Mouse (Mus musculus) limb, embryonic 13.5 days (tissue): Measurements from ENCODE around the gene Apba1. TPM values are rescaled to one million over a fixed set of nuclear protein-coding genes. Genes with fewer than 3 reads are reported as not detected.

Experiments
- ATAC-seq: fragments of 200-750 bp; cut with Nextera tagmentation; 2 replicates; pipeline ENCODE4 v1.8.0; 2017; ENCODE audit warnings: low read depth, moderate number of reproducible peaks, moderate TSS enrichment; ENCODE audit not compliant: low FRiP score
- H3K27ac ChIP-seq: fragments of 300-500 bp; sonication (generic); 2 replicates; pipeline ENCODE4 v1.5.1; 2015; ENCODE audit warnings: inconsistent platforms, mild to moderate bottlenecking, moderate library complexity
- H3K27me3 ChIP-seq: fragments of 300-500 bp; sonication (generic); 2 replicates; pipeline ENCODE4 v1.6.1; 2015; ENCODE audit warnings: mild to moderate bottlenecking, inconsistent platforms
- H3K36me3 ChIP-seq: fragments of 300-500 bp; sonication (generic); 2 replicates; pipeline ENCODE4 v1.6.1; 2015; ENCODE audit warnings: inconsistent platforms, mild to moderate bottlenecking, moderate library complexity
- H3K4me1 ChIP-seq: fragments of 300-500 bp; sonication (generic); 2 replicates; pipeline ENCODE4 v1.6.1; 2015; ENCODE audit warnings: inconsistent platforms
- H3K4me2 ChIP-seq: fragments of 300-500 bp; sonication (generic); replicated peaks from 2 replicates; pipeline ENCODE4 v1.6.1; 2015; ENCODE audit warnings: inconsistent platforms, mild to moderate bottlenecking, moderate library complexity
- H3K4me3 ChIP-seq: fragments of 300-500 bp; sonication (generic); 2 replicates; pipeline ENCODE4 v1.5.1; 2015; ENCODE audit warnings: moderate library complexity, mild to moderate bottlenecking, inconsistent platforms
- H3K9ac ChIP-seq: fragments of 300-500 bp; sonication (generic); 2 replicates; pipeline ENCODE4 v1.6.1; 2015; ENCODE audit warnings: mild to moderate bottlenecking, inconsistent platforms
- H3K9me3 ChIP-seq: fragments of 300-500 bp; sonication (generic); 2 replicates; pipeline ENCODE4 v1.6.1; 2016; ENCODE audit warnings: inconsistent platforms
- WGBS: fragments of 180-500 bp; shearing (Covaris S2); methylation state at CpG from one replicate; pipeline ENCODE4 v1.1.7; 2015; 5-methylcytosine and 5-hydroxymethylcytosine counted together
- polyA plus RNA-seq: library from polyadenylated mRNA; unstranded; fragments of >200 nt; fragmentation: Nextera tagmentation; extraction: Ambion mirVana; gene quantifications from 2 replicates; pipeline ENCODE4 v1.2.1, GENCODE M21; 2015

Apba1 gene
- polyA plus RNA-seq, 1 experiment from 2014 or later = 0.38 TPM

DNA sequence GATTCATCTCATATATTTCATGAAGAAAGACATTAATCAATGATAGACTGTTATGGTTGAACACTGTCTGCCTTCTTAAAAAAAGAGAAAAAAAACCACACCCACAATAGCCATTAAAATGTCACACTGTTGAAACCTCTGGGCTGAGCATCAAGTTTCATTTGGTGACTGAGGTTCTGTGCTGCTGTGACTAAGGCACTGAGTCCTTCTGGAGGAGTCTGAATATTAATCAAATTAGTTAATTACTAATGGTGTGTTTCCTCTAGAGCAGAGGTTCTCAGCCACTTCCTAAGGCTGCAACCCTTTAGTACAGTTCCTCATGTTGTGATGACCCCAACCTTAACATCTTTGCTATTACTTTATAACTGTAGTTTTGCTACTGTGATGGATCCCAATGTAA lies 20.4 kb downstream of the Apba1 start:
- Histone ChIP-seq H3K4me2 (no peak overlapping the region), H3K27me3 (no peaks in the 10 kb centered on the region), H3K9me3 (no peaks in the 10 kb centered on the region), H3K9ac (no peak overlapping the region), H3K4me3 (no peak overlapping the region), H3K4me1 (peaks cover 4% of the 10 kb centered on the region; the same call in 1 of the 2 replicates), H3K36me3 (no peaks in the 10 kb centered on the region), H3K27ac (no peak overlapping the region)
- ATAC-seq = no peak

DNA sequence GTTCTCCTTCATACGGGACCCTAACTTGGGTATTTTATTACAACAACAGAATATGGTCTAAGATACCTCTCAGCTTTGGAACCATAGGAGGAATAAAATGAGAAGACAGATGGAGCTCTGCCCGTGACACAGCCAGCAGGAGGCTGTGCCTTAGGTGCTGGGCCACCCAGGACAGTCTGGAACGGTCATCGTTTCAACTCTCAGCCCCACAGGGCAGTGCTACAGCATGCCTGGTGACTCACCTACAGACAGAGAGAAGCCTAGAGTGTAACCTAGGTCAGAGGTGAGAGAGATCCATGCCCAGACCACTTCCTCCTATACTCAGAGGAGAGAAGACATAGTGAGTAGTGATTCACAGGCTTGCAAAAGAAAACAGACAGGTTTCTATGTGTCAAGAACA lies 21.4 kb downstream of the Apba1 start:
- H3K4me3 ChIP-seq = no peak overlapping the region
- H3K4me2 ChIP-seq = no peak overlapping the region
- WGBS = 85% methylated on average over 4 of the region's 4 CpGs
- H3K9me3 ChIP-seq = no peaks in the 10 kb centered on the region
- H3K9ac ChIP-seq = no peak overlapping the region
- peaks cover 4% of the 10 kb centered on the region; the same call in 1 of the 2 replicates for H3K4me1 ChIP-seq
- no peaks in the 10 kb centered on the region for H3K36me3 ChIP-seq
- no peaks in the 10 kb centered on the region for H3K27me3 ChIP-seq
- no peak for ATAC-seq
- no peak overlapping the region for H3K27ac ChIP-seq

DNA sequence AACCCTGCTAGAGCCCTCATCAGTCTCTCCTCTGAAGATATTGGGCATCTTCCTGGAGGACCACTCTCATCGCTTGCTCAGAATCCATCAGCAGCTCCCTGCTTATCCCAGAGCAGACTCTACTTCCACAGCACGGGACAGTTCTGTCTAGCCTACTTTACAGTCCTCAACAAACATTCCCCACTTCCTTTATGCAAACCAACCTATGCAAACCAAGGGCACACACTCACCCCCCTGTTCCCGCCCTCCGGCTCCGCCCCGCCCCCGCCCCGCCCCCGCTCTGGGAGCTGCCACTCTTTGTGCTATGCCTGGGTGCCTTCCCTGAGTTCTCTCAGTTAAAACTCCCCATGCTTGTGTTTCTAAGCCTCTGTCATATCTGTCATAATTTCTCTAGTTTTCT lies 23.3 kb downstream of the Apba1 start:
- Histone ChIP-seq H3K9ac (no peak overlapping the region), H3K9me3 (no peaks in the 10 kb centered on the region), H3K36me3 (no peaks in the 10 kb centered on the region), H3K4me2 (peak overlapping the region; percentile 44), H3K27ac (no peak overlapping the region), H3K4me1 (peaks cover 4% of the 10 kb centered on the region; the same call in 1 of the 2 replicates), H3K27me3 (no peaks in the 10 kb centered on the region), H3K4me3 (no peak overlapping the region)
- 8% methylated on average over 9 of the region's 9 CpGs for WGBS
- ATAC-seq = no peak

DNA sequence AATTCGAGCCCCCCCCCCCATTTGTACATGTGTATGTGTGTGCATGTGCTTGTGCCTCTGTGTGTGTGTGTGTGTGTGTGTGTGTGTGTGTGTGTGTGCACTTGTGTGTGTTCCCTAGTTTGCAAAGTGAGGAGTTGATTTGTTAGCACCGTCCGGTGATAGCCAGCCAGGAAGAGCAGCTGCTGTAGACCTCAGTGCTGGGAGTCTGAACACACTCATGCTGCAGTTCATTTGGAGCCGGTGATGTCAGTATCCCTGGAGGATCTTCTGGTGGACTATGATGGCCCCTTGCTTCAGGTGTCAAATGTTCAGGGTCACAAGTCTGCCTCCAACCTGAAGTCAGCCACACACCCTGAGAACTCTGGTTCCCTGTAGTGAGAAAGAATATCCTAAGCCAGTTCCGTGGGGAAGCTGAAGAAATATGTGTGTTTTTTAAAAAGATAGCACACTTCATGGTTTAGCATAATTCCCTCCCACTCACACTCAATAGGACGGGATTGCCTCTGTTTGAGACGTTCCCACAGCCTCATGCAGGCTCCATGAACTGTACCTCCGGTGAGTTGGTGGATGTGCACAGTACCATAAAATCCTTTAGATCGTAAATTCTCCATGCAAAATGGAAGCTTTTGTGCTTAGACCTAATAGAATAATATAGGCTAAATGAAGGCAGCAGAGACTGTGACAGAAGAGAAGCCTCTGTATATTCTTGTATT lies 29.9 kb downstream of the Apba1 start:
- no peak overlapping the region for H3K9ac ChIP-seq
- no peaks in the 10 kb centered on the region for H3K4me1 ChIP-seq
- no peak for ATAC-seq
- WGBS = 68% methylated on average over 9 of the region's 9 CpGs
- no peak overlapping the region for H3K4me3 ChIP-seq
- no peak overlapping the region for H3K4me2 ChIP-seq
- no peak overlapping the region for H3K27ac ChIP-seq
- no peaks in the 10 kb centered on the region for H3K9me3 ChIP-seq
- no peaks in the 10 kb centered on the region for H3K36me3 ChIP-seq
- H3K27me3 ChIP-seq = no peaks in the 10 kb centered on the region

DNA sequence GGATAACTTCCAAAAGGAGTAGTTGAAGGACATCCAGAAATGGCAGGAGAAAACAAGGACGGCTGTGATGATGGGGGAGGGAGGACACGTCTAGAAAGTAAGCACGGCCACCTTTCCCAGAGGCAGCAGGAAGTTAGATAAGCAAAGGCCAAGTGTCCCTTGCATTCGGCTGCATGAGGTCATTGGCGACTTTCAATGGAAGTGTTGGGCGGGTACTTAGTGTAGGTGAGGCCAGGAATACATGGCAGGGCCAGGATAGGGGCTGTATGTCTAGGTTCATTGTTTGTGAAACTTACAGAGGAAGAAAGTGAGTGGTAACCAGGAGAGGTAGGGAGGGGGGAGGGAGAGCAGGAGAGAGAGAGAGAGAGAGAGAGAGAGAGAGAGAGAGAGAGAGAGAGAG lies 33.0 kb downstream of the Apba1 start:
- no peak overlapping the region for H3K9ac ChIP-seq
- H3K4me2 ChIP-seq = no peak overlapping the region
- no peak overlapping the region for H3K4me3 ChIP-seq
- H3K27me3 ChIP-seq = no peaks in the 10 kb centered on the region
- no peaks in the 10 kb centered on the region for H3K9me3 ChIP-seq
- no peak overlapping the region for H3K27ac ChIP-seq
- no peaks in the 10 kb centered on the region for H3K4me1 ChIP-seq
- no peaks in the 10 kb centered on the region for H3K36me3 ChIP-seq
- ATAC-seq = no peak
- 79% methylated on average over 6 of the region's 6 CpGs for WGBS

DNA sequence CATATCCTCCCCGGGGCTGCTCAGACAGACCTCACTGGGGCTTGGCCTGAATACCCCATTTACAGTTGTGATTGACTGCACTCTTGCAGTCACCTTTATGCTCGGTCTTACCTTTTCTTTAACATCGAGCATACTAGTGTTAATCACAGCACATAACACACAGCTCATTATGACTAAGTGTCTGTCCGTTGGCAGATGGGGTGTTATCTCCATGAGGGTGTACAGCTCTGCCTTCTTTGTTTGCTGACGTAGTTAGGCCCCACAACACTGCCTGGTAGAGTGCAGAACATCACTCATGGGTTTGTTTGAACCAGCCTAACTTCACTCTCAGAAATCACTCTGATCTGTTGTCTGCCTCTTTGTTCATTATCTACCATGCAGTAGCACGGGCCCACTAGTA lies 33.9 kb downstream of the Apba1 start:
- 83% methylated on average over 6 of the region's 6 CpGs for WGBS
- H3K4me3 ChIP-seq = no peak overlapping the region
- H3K9me3 ChIP-seq = no peaks in the 10 kb centered on the region
- H3K9ac ChIP-seq = no peak overlapping the region
- no peaks in the 10 kb centered on the region for H3K4me1 ChIP-seq
- no peaks in the 10 kb centered on the region for H3K27me3 ChIP-seq
- H3K4me2 ChIP-seq = no peak overlapping the region
- ATAC-seq = no peak
- no peak overlapping the region for H3K27ac ChIP-seq
- H3K36me3 ChIP-seq = no peaks in the 10 kb centered on the region

DNA sequence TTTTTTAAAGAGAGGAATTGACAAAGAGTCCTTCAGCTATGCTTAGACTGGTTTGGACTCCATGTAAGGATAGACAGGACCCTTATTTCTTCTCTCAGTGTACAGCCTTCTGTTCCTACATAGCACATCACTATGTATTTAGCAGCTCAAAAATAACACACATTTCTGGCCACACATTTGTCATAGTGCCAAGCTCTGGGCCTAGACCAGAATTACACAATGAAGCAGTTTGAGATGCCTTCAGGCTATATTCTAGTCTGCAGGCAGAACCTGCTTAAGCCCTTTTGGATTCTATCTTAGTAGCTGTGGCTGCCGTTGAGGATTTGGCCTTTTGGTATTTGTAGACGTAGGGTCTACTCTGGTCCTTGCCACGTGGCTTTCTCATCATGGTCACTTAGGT lies 35.8 kb downstream of the Apba1 start:
- no peak overlapping the region for H3K9ac ChIP-seq
- H3K36me3 ChIP-seq = no peaks in the 10 kb centered on the region
- H3K27me3 ChIP-seq = no peaks in the 10 kb centered on the region
- no peaks in the 10 kb centered on the region for H3K9me3 ChIP-seq
- no peak overlapping the region for H3K27ac ChIP-seq
- H3K4me3 ChIP-seq = no peak overlapping the region
- 73% methylated on average over 3 of the region's 3 CpGs for WGBS
- no peaks in the 10 kb centered on the region for H3K4me1 ChIP-seq
- ATAC-seq = no peak
- H3K4me2 ChIP-seq = no peak overlapping the region

DNA sequence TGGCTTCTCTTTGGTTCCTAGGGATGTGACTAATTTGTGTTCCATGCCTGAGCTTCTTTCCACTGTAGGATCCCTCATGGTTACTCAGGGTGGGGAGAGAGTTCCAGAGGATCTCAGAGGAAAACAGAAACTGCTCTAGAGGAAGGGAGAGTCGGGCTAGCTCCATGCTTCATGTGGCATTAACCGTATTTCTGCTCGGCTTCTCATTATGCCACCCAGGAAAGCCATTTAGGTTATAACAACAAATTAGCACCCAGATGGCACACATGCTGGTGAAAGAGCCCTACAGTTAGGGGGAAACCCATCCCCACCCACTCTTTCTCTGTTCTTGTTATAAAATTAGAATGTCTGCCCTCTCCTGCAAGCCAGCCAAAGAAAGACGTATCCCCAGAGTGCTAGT lies 36.5 kb downstream of the Apba1 start:
- Histone ChIP-seq H3K27me3 (no peaks in the 10 kb centered on the region), H3K36me3 (no peaks in the 10 kb centered on the region), H3K9ac (no peak overlapping the region), H3K9me3 (no peaks in the 10 kb centered on the region), H3K4me2 (no peak overlapping the region), H3K27ac (no peak overlapping the region), H3K4me1 (no peaks in the 10 kb centered on the region), H3K4me3 (no peak overlapping the region)
- ATAC-seq = no peak
- 66% methylated on average over 4 of the region's 4 CpGs for WGBS

DNA sequence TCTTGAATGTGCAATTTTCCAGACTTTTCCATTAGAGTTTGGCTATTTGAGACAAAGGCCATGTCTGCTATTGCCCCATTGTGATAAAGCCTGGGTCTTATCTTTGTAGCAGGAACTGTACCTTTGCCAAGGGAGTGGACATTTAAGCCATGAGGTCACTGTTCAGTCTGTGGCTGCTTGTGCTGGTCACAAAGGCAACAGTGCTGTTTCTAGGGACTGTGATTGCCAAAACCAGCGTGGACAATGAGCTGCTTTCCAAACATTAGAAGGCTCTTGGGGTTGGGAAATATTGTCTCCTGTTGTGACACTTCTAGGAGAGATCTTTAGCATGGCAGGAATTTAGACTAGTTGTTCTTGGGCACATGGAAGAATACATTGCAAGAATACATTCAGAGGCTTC lies 42.5 kb downstream of the Apba1 start:
- Histone ChIP-seq H3K27me3 (peaks cover 6% of the 10 kb centered on the region; the same call in 1 of the 2 replicates), H3K4me3 (no peak overlapping the region), H3K36me3 (no peaks in the 10 kb centered on the region), H3K9ac (no peak overlapping the region), H3K4me2 (no peak overlapping the region), H3K27ac (no peak overlapping the region), H3K9me3 (no peaks in the 10 kb centered on the region), H3K4me1 (no peaks in the 10 kb centered on the region)
- 69% methylated on average over 1 of the region's 1 CpGs for WGBS
- no peak for ATAC-seq

DNA sequence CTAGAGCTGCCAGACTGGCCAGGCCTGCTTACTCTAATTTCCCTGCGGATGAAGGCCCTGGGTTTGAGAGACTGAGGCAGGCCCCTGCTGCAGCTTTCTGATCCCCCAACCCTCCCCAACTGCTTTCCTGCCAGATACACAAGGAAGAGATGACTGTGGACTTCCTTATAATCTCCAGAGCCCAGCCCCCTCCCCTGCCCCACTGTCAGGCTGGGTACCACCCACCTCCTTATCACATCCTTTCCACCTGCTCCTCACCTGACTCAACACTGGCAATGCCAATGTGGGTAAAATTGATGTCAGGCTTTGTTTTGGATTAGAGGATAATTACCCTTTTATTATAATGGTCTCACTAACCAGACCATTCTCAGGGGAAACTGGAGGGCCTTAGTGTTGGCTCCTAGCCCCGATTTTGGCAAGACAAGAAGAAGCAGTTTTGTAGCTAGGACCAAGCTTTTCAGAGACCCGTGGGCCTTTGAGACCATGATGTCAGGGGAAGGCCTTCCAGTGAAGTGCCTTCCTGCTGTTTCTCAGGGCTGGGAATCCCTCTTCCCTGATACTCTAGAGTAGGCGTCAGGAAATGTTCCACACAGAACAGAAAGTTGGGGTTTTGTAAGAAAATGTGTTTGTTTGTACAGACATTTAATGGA lies 44.7 kb downstream of the Apba1 start:
- Histone ChIP-seq H3K4me1 (0 out of 2 replicates have a peak, but pooled peaks cover 3% of the 10 kb centered on the region), H3K9me3 (no peaks in the 10 kb centered on the region), H3K9ac (no peak overlapping the region), H3K36me3 (no peaks in the 10 kb centered on the region), H3K4me2 (no peak overlapping the region), H3K4me3 (no peak overlapping the region), H3K27me3 (peaks cover 6% of the 10 kb centered on the region; the same call in 1 of the 2 replicates), H3K27ac (no peak overlapping the region)
- WGBS = 78% methylated on average over 4 of the region's 4 CpGs
- ATAC-seq = no peak

DNA sequence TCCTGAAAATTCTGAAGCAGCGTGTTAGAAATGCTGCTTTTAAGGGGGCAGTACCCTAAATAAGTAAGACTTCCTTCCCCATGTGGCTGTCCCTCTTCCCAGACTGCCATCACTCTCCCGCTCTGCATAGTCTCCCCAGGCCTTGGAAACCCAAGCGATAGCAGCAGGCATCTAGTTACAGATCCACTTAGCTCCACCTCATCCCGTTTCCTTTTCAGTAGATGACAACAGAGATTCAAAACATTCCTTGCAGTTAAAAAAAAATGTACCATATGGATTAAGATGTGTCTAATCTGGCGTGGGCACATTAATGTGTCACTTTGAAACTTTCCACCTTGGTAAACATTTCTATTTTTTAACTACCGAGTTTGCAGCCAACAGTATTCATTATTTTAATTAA lies 48.1 kb downstream of the Apba1 start:
- ATAC-seq = no peak
- 50% methylated on average over 6 of the region's 6 CpGs for WGBS
- Histone ChIP-seq H3K9me3 (no peaks in the 10 kb centered on the region), H3K4me1 (0 out of 2 replicates have a peak, but pooled peaks cover 3% of the 10 kb centered on the region), H3K27me3 (peaks cover 6% of the 10 kb centered on the region; the same call in 1 of the 2 replicates), H3K36me3 (no peaks in the 10 kb centered on the region), H3K9ac (no peak overlapping the region), H3K27ac (no peak overlapping the region), H3K4me3 (no peak overlapping the region), H3K4me2 (no peak overlapping the region)

DNA sequence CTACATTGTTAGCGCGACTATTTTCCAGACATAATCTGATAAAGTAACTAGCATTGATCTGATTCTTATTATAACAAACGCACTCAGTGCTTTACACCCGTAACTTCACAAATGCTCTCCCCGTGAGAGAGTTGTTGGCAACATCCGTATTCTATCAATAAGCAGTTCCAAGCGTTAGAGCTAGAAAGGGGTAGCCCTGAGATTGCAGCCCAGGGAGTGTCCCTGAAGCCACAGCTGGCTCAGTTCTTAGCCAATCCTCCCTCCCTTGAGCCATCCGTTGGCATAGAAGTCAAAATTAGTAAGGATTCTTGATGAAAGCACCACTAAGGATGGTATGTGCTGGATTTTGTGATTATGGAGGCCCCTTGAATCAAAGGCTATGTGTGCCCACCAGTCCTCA lies 48.7 kb downstream of the Apba1 start:
- Histone ChIP-seq H3K9me3 (no peaks in the 10 kb centered on the region), H3K36me3 (no peaks in the 10 kb centered on the region), H3K4me1 (0 out of 2 replicates have a peak, but pooled peaks cover 3% of the 10 kb centered on the region), H3K4me2 (no peak overlapping the region), H3K27ac (no peak overlapping the region), H3K27me3 (peaks cover 6% of the 10 kb centered on the region; the same call in 1 of the 2 replicates), H3K4me3 (no peak overlapping the region), H3K9ac (no peak overlapping the region)
- 78% methylated on average over 8 of the region's 8 CpGs for WGBS
- no peak for ATAC-seq
